Mouse (Mus musculus) embryo, embryonic 11 days (tissue): ENCODE measurements around the gene Acbd4.
A peak's percentile ranks its signal among the peaks of the same experiment; 100 is the strongest.

Experiments used
- DNase-seq: peaks from one replicate; pipeline ENCODE4 v3.0.0-alpha.2; 2015

The Acbd4 gene

GRCm38 (mm10) chr11:103144309-103145285 is 43.1 kb downstream of the Acbd4 start:
- no peak for DNase-seq

- no peak for DNase-seq
Observed at GRCm38 (mm10) chr11:103146386-103146785, 44.9 kb downstream of the Acbd4 start.

GRCm38 (mm10) chr11:103147766-103148165 is 46.3 kb downstream of the Acbd4 start:
- no peak for DNase-seq

GRCm38 (mm10) chr11:103149771-103150170 is 48.3 kb downstream of the Acbd4 start:
- DNase-seq: no peak

- peak; percentile 92 for DNase-seq
Observed at GRCm38 (mm10) chr11:103158621-103159478, 57.4 kb downstream of the Acbd4 start.

- no peak for DNase-seq
Observed at GRCm38 (mm10) chr11:103160738-103161137, 59.3 kb downstream of the Acbd4 start.

DNA sequence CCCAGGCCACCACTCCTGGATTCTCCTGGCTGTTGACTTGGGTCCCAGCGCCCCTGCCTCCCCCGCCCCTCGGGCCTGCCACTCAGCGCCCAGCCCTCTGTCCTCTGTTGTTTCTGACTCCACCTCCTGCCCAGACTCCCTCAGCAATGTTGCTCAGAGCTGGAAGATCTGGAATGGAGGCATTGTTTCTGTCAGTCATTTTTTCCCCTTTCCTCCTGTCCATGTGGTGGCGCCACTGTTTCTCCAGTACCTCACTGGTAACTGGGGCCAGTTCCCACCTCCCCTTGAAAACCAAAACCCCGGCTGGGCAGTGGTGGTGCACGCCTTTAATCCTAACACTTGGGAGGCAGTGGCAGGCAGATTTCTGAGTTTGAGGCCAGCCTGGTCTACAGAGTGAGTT is 60.0 kb downstream of the Acbd4 start:
- DNase-seq: no peak
